In genomic region chr16:73927481-73927880, GRCm38 (mm10) we compare ENCODE assay signal across 17 mouse cellular contexts.
"Had no signal": no experiment of that assay in that cellular context is flagged by ENCODE, and none has a peak within 500 bp of the region (broad histone marks: within the 10 kb centered on the region; RNA-seq: fewer than 3 reads in every experiment).

No protein-coding gene starts in this region.

- H3K9me3 ChIP-seq: megakaryocyte, embryonic 14.5 days; neural tube, embryonic 13.5 days; neural tube, embryonic 15.5 days; stomach, embryonic 15.5 days had no signal

- H3K27ac ChIP-seq: liver, embryonic 14.5 days; neural tube, embryonic 13.5 days; neural tube, embryonic 15.5 days; stomach, embryonic 15.5 days; stomach, postnatal 0 days had no signal

- H3K4me1 ChIP-seq: megakaryocyte, embryonic 14.5 days; neural tube, embryonic 13.5 days; neural tube, embryonic 15.5 days; stomach, embryonic 15.5 days had no signal

- H3K4me2 ChIP-seq: lung, embryonic 14.5 days; midbrain, embryonic 11.5 days; neural tube, embryonic 13.5 days; neural tube, embryonic 15.5 days; stomach, embryonic 15.5 days had no signal

- H3K27me3 ChIP-seq: megakaryocyte, embryonic 14.5 days; neural tube, embryonic 13.5 days; neural tube, embryonic 15.5 days; stomach, embryonic 15.5 days had no signal

- H3K4me3 ChIP-seq: megakaryocyte, embryonic 14.5 days; neural tube, embryonic 13.5 days; neural tube, embryonic 15.5 days; stomach, embryonic 15.5 days had no signal

- H3K9ac ChIP-seq: liver, embryonic 14.5 days; lung, embryonic 14.5 days; neural tube, embryonic 13.5 days; neural tube, embryonic 15.5 days; stomach, embryonic 15.5 days had no signal

- DNase-seq: lung, adult 18-20 months; lung, embryonic 14.5 days; lung, postnatal 10 days; lung, postnatal 4 days; midbrain, embryonic 14.5 days; right cerebral cortex, adult 18-20 months; right cerebral cortex, postnatal 14 days; thymus, adult 2 months; thymus, postnatal 25 days; thymus, postnatal 4 days had no signal

- H3K36me3 ChIP-seq: neural tube, embryonic 13.5 days; stomach, embryonic 15.5 days had no signal
